Mouse (Mus musculus): ENCODE data around the gene Rab31. TPM values are rescaled to one million over a fixed set of nuclear protein-coding genes. Genes with fewer than 3 reads are reported as not detected.

The Rab31 gene
- polyA plus RNA-seq, 1 experiment from 2014 or later = 64.8 TPM

GRCm38 (mm10) chr17:65626301-65626700, 146.3 kb downstream of the Rab31 start:
- no peak overlapping the region for H3K27ac ChIP-seq (replicated peaks)
- H3K4me3 ChIP-seq = no peak overlapping the region
- 0 out of 2 replicates have a peak, but pooled peaks cover 3% of the 10 kb centered on the region for H3K9me3 ChIP-seq
- no peak overlapping the region for H3K4me2 ChIP-seq (replicated peaks)
- no peaks in the 10 kb centered on the region for H3K36me3 ChIP-seq
- H3K4me1 ChIP-seq = no peaks in the 10 kb centered on the region
- H3K9ac ChIP-seq (replicated peaks) = no peak overlapping the region
- no peaks in the 10 kb centered on the region for H3K27me3 ChIP-seq
- ATAC-seq (ENCODE audit: low FRiP score, low read depth) = no peak
- 91% methylated on average over 6 of the region's 6 CpGs for WGBS

- no peak overlapping the region for H3K4me3 ChIP-seq
- 89% methylated on average over 6 of the region's 6 CpGs for WGBS
- no peaks in the 10 kb centered on the region for H3K27me3 ChIP-seq
- no peaks in the 10 kb centered on the region for H3K36me3 ChIP-seq
- H3K4me1 ChIP-seq = no peaks in the 10 kb centered on the region
- H3K9ac ChIP-seq (replicated peaks) = no peak overlapping the region
- 0 out of 2 replicates have a peak, but pooled peaks cover 3% of the 10 kb centered on the region for H3K9me3 ChIP-seq
- no peak overlapping the region for H3K27ac ChIP-seq (replicated peaks)
- no peak overlapping the region for H3K4me2 ChIP-seq (replicated peaks)
- ATAC-seq (ENCODE audit: low FRiP score, low read depth) = no peak
Measured at GRCm38 (mm10) chr17:65625563-65625962, 147.0 kb downstream of the Rab31 start.

- Histone ChIP-seq H3K27ac (replicated peaks) (no peak overlapping the region), H3K27me3 (no peaks in the 10 kb centered on the region), H3K4me2 (replicated peaks) (no peak overlapping the region), H3K4me3 (no peak overlapping the region), H3K9ac (replicated peaks) (no peak overlapping the region), H3K36me3 (no peaks in the 10 kb centered on the region), H3K4me1 (no peaks in the 10 kb centered on the region), H3K9me3 (0 out of 2 replicates have a peak, but pooled peaks cover 3% of the 10 kb centered on the region)
- ATAC-seq (ENCODE audit: low FRiP score, low read depth) = no peak
Measured at GRCm38 (mm10) chr17:65623130-65623529, 149.4 kb downstream of the Rab31 start.

- Histone ChIP-seq H3K36me3 (no peaks in the 10 kb centered on the region), H3K27ac (replicated peaks) (no peak overlapping the region), H3K9me3 (no peaks in the 10 kb centered on the region), H3K4me2 (replicated peaks) (no peak overlapping the region), H3K4me3 (no peak overlapping the region), H3K9ac (replicated peaks) (no peak overlapping the region), H3K27me3 (no peaks in the 10 kb centered on the region), H3K4me1 (no peaks in the 10 kb centered on the region)
- no peak for ATAC-seq (ENCODE audit: low FRiP score, low read depth)
- WGBS = 93% methylated on average over 2 of the region's 2 CpGs
Measured at GRCm38 (mm10) chr17:65618431-65618830, 154.1 kb downstream of the Rab31 start.

DNA sequence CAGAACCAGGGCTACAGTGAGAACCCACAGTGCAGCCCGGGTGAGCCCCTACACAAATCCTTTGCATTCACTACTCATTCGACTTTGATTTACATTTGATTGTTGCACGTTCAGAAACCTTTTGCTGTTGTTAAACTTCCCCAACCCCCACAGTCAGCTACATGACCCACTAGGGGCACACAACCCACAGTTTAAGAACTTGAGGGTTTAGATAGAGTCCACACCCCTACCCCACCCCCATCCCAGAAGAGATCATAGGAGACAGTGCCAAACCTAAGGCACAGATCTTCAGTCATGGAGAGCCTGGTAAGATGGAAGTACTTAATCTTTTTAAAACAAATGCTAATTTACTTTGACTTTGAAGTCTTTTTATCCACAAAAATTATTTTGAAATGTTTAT, 156.9 kb downstream of the Rab31 start:
- H3K9me3 ChIP-seq = no peaks in the 10 kb centered on the region
- peaks cover 11% of the 10 kb centered on the region for H3K4me1 ChIP-seq
- no peaks in the 10 kb centered on the region for H3K36me3 ChIP-seq
- WGBS = 38% methylated on average over 3 of the region's 3 CpGs
- ATAC-seq (ENCODE audit: low FRiP score, low read depth) = no peak
- no peak overlapping the region for H3K4me2 ChIP-seq (replicated peaks)
- H3K27ac ChIP-seq (replicated peaks) = no peak overlapping the region
- H3K27me3 ChIP-seq = no peaks in the 10 kb centered on the region
- no peak overlapping the region for H3K4me3 ChIP-seq
- no peak overlapping the region for H3K9ac ChIP-seq (replicated peaks)

DNA sequence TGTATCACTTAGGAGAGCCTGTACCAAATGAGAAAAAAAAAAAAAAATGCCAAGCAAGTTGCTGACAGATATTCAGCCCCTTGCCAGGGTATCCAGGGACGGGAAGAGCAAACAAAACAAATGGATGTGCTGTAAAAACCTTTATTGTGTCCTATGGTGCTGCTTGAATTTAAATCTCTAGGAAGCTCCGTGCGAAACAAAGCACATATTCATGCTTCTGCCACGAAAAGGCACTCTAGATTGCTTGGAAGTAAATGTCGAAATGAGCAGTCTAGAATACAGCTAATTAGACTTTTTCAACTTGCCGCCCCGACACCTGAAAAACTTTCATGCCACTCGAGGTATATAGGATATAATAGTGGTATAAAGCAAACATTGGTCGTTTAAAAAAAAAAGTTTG, 158.1 kb downstream of the Rab31 start:
- H3K4me2 ChIP-seq (replicated peaks) = peak overlapping the region; percentile 70

DNA sequence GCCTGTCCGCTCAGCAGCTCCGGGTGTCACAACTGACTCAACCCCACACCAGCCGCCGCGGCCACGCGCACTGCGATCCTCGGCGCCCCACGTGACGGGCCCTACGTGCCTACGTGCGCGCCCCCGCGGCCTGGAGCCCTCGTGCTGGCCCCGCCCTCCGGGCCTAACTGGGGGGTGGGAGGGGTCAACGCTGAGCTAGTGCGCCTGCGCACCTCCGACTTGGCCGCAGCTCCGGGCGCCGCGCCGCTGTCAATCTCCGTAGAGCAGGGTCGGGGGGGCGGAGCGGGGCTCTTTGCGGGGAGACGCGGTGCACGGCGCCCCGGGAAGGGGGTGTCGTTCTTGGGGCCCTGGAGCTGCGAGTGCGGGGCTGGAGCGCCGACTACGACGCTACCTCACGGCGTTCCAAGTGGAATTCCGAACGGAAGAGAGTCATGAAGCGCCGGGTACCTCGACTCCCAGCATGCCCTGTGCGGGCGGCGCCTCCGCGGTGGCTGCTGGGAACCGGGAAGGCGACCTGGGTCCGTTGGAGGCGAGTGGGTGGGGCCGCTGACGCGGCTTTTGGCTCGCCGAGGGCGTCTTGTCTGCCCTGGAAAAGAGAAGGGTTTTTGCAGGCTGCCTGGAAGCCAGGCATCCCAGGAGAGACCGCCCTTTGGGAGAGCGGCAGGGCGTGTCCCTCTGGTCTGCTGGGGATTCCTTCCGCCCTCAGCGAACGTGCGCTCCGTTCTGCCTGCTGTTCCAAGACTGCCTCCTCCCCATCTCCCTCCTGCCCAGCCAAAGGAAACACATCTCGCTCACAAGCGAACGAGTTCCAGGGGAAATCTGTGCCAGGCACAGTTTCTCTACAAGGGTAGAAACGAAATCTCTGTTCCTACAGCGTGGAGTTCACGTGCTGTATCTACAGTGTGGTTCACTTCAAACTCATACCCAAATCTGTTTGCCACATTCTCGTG, 158.8 kb downstream of the Rab31 start, which contains the start of gene Vapa:
Gene Vapa (minus strand): TSS at position 93 of the 950 bp plus-strand sequence.
- under 1% methylated on average over 84 of the region's 85 CpGs for WGBS
- H3K9me3 ChIP-seq = no peaks in the 10 kb centered on the region
- H3K9ac ChIP-seq (replicated peaks) = peak within 1 kb of the TSS; percentile 96
- ATAC-seq (ENCODE audit: low FRiP score, low read depth) = peak; percentile 91
- peak within 1 kb of the TSS; percentile 75 for H3K4me2 ChIP-seq (replicated peaks)
- peak within 1 kb of the TSS; percentile 100 for H3K27ac ChIP-seq (replicated peaks)
- no peaks in the 10 kb centered on the region for H3K27me3 ChIP-seq
- no peaks in the 10 kb centered on the region for H3K36me3 ChIP-seq
- H3K4me3 ChIP-seq = peak within 1 kb of the TSS; percentile 97
- peaks cover 22% of the 10 kb centered on the region for H3K4me1 ChIP-seq

More for the DNA sequence above, 158.1 kb downstream of the Rab31 start:
- WGBS = 3% methylated on average over 9 of the region's 9 CpGs
- no peak for ATAC-seq (ENCODE audit: low FRiP score, low read depth)
- Histone ChIP-seq H3K9me3 (no peaks in the 10 kb centered on the region), H3K4me3 (peak overlapping the region; percentile 97), H3K27ac (replicated peaks) (peak overlapping the region; percentile 100), H3K36me3 (no peaks in the 10 kb centered on the region), H3K4me1 (peaks cover 15% of the 10 kb centered on the region), H3K9ac (replicated peaks) (peak overlapping the region; percentile 96), H3K27me3 (no peaks in the 10 kb centered on the region)

GRCm38 (mm10) chr17:65613142-65613462, 159.4 kb downstream of the Rab31 start:
- H3K27ac ChIP-seq (replicated peaks) = peak overlapping the region; percentile 100
- peak; percentile 70 for ATAC-seq (ENCODE audit: low FRiP score, low read depth)
- peak overlapping the region; percentile 96 for H3K9ac ChIP-seq (replicated peaks)
- H3K9me3 ChIP-seq = no peaks in the 10 kb centered on the region
- peak overlapping the region; percentile 97 for H3K4me3 ChIP-seq
- no peaks in the 10 kb centered on the region for H3K36me3 ChIP-seq
- H3K27me3 ChIP-seq = no peaks in the 10 kb centered on the region
- 1% methylated on average over 42 of the region's 42 CpGs for WGBS
- peak overlapping the region; percentile 75; the same call in 1 of the 2 replicates for H3K4me2 ChIP-seq (replicated peaks)
- peaks cover 27% of the 10 kb centered on the region for H3K4me1 ChIP-seq

GRCm38 (mm10) chr17:65612391-65613141, 160.0 kb downstream of the Rab31 start:
- H3K4me3 ChIP-seq = peak overlapping the region; percentile 97
- WGBS = 0% methylated on average over 59 of the region's 91 CpGs
- no peaks in the 10 kb centered on the region for H3K36me3 ChIP-seq
- H3K27me3 ChIP-seq = no peaks in the 10 kb centered on the region
- peaks cover 32% of the 10 kb centered on the region for H3K4me1 ChIP-seq
- peak overlapping the region; percentile 75 for H3K4me2 ChIP-seq (replicated peaks)
- H3K9me3 ChIP-seq = no peaks in the 10 kb centered on the region
- H3K27ac ChIP-seq (replicated peaks) = peak overlapping the region; percentile 100
- H3K9ac ChIP-seq (replicated peaks) = peak overlapping the region; percentile 96
- peak; percentile 52 for ATAC-seq (ENCODE audit: low FRiP score, low read depth)

GRCm38 (mm10) chr17:65611721-65612120, 160.8 kb downstream of the Rab31 start:
- Histone ChIP-seq H3K9ac (replicated peaks) (peak overlapping the region; percentile 96; the same call in 1 of the 2 replicates), H3K27ac (replicated peaks) (no peak overlapping the region), H3K4me1 (peaks cover 32% of the 10 kb centered on the region), H3K27me3 (no peaks in the 10 kb centered on the region), H3K4me2 (replicated peaks) (peak overlapping the region; percentile 75), H3K36me3 (no peaks in the 10 kb centered on the region), H3K4me3 (peak overlapping the region; percentile 97), H3K9me3 (no peaks in the 10 kb centered on the region)
- 10% methylated on average over 4 of the region's 4 CpGs for WGBS
- ATAC-seq (ENCODE audit: low FRiP score, low read depth) = no peak

GRCm38 (mm10) chr17:65608743-65609142, 163.8 kb downstream of the Rab31 start:
- Histone ChIP-seq H3K36me3 (no peaks in the 10 kb centered on the region), H3K27me3 (no peaks in the 10 kb centered on the region), H3K9me3 (no peaks in the 10 kb centered on the region), H3K4me2 (replicated peaks) (no peak overlapping the region), H3K9ac (replicated peaks) (no peak overlapping the region), H3K4me3 (no peak overlapping the region), H3K27ac (replicated peaks) (no peak overlapping the region), H3K4me1 (peaks cover 38% of the 10 kb centered on the region)
- ATAC-seq (ENCODE audit: low FRiP score, low read depth) = no peak
- 77% methylated on average over 5 of the region's 5 CpGs for WGBS

- H3K4me2 ChIP-seq (replicated peaks) = no peak overlapping the region
- no peak overlapping the region for H3K9ac ChIP-seq (replicated peaks)
- H3K4me1 ChIP-seq = peaks cover 38% of the 10 kb centered on the region
- H3K27me3 ChIP-seq = no peaks in the 10 kb centered on the region
- WGBS = 91% methylated on average over 2 of the region's 2 CpGs
- ATAC-seq (ENCODE audit: low FRiP score, low read depth) = no peak
- no peaks in the 10 kb centered on the region for H3K9me3 ChIP-seq
- H3K27ac ChIP-seq (replicated peaks) = no peak overlapping the region
- H3K36me3 ChIP-seq = no peaks in the 10 kb centered on the region
- no peak overlapping the region for H3K4me3 ChIP-seq
Measured at GRCm38 (mm10) chr17:65608312-65608687, 164.3 kb downstream of the Rab31 start.
